Mouse (Mus musculus) MEL (cell line): ENCODE results near the gene Tspan9. TPM values are rescaled to one million over a fixed set of nuclear protein-coding genes. Genes with fewer than 3 reads are reported as not detected.

Source experiments
- DNase-seq: peaks from one replicate; pipeline ENCODE4 v3.0.0; 2011; ENCODE audit warnings: low read depth, low spot score
- H3K27ac ChIP-seq: 2 replicates; pipeline ENCODE4 v1.5.1; 2012; ENCODE audit warnings: low read depth, mild to moderate bottlenecking, control low read depth, low read length, moderate library complexity; ENCODE audit not compliant: control insufficient read depth
- H3K27me3 ChIP-seq, 2 experiments: fragments of 150-350 bp in 1 of 2; sonication (generic) in 1 of 2; 2 replicates each; pipeline ENCODE4 v1.6.1; 2012; ENCODE audit warnings: low read length in 2 of 2, mild to moderate bottlenecking in 2 of 2, improper control_type of control experiment in 1 of 2, moderate library complexity in 1 of 2; ENCODE audit not compliant: insufficient read depth in 2 of 2, control insufficient read depth in 1 of 2
- H3K36me3 ChIP-seq, 2 experiments: 2 replicates each; pipeline ENCODE4 v1.6.1; 2012 to 2014; ENCODE audit warnings: low read length in 2 of 2, improper control_type of control experiment in 1 of 2, inconsistent platforms in 1 of 2, mild to moderate bottlenecking in 1 of 2; ENCODE audit not compliant: insufficient read depth in 2 of 2, control insufficient read depth in 1 of 2
- H3K4me1 ChIP-seq, 2 experiments: fragments of 150-350 bp in 1 of 2; sonication (generic) in 1 of 2; 2 replicates each; pipeline ENCODE4 v1.6.1; 2012; ENCODE audit warnings: low read length in 2 of 2, improper control_type of control experiment in 1 of 2, mild to moderate bottlenecking in 1 of 2; ENCODE audit not compliant: insufficient read depth in 2 of 2, control insufficient read depth in 1 of 2
- H3K4me3 ChIP-seq, 2 experiments: fragments of 150-350 bp in 1 of 2; sonication (generic) in 1 of 2; 2 replicates each; pipeline ENCODE4 v1.5.1; 2012; ENCODE audit warnings: low read depth in 2 of 2, low read length in 2 of 2, mild to moderate bottlenecking in 2 of 2, moderate library complexity in 2 of 2, control low read depth in 1 of 2, improper control_type of control experiment in 1 of 2; ENCODE audit not compliant: control insufficient read depth in 1 of 2, insufficient read depth in 1 of 2
- H3K79me2 ChIP-seq: 2 replicates; pipeline ENCODE4 v1.6.1; 2012; ENCODE audit warnings: mild to moderate bottlenecking, low read length, moderate library complexity; ENCODE audit not compliant: control insufficient read depth, poor library complexity, insufficient read depth
- H3K9ac ChIP-seq: 2 replicates; pipeline ENCODE4 v1.6.1; 2012; ENCODE audit warnings: low read depth, mild to moderate bottlenecking, control low read depth, low read length, moderate library complexity; ENCODE audit not compliant: control insufficient read depth, poor library complexity, severe bottlenecking
- H3K9me3 ChIP-seq: fragments of 150-350 bp; sonication (generic); replicated peaks from 2 replicates; pipeline ENCODE4 v1.6.1; 2012; ENCODE audit warnings: mild to moderate bottlenecking, low read length, improper control_type of control experiment, moderate library complexity; ENCODE audit not compliant: insufficient read depth
- CHD1 ChIP-seq: IDR thresholded peaks from 2 replicates; pipeline ENCODE4 v1.6.1; 2012; ENCODE audit warnings: low read depth, mild to moderate bottlenecking, inconsistent platforms, low read length, improper control_type of control experiment
- CTCF ChIP-seq, 3 experiments: IDR thresholded peaks in 2 of 3; conservative IDR thresholded peaks in 1 of 3; 2 replicates each; pipeline ENCODE4 v1.5.1; 2011 to 2012; ENCODE audit warnings: low read length in 3 of 3, low read depth in 2 of 3, mild to moderate bottlenecking in 2 of 3, improper control_type of control experiment in 1 of 3, inconsistent platforms in 1 of 3, mixed read lengths in 1 of 3, moderate library complexity in 1 of 3; ENCODE audit not compliant: control insufficient read depth in 1 of 3, insufficient read depth in 1 of 3, poor library complexity in 1 of 3, severe bottlenecking in 1 of 3
- GATA1 ChIP-seq: IDR thresholded peaks from 2 replicates; pipeline ENCODE4 v1.6.1; 2011; ENCODE audit warnings: low read depth, low read length, improper control_type of control experiment
- JUND ChIP-seq: IDR thresholded peaks from 2 replicates; pipeline ENCODE4 v1.6.1; 2011; ENCODE audit warnings: low read depth, mild to moderate bottlenecking, improper control_type of control experiment, low read length
- MEF2A ChIP-seq: IDR thresholded peaks from 2 replicates; pipeline ENCODE4 v1.6.1; 2014; ENCODE audit warnings: low read depth, mild to moderate bottlenecking, inconsistent platforms, low read length, improper control_type of control experiment; ENCODE audit not compliant: poor library complexity, insufficient replicate concordance, severe bottlenecking; ENCODE audit errors: extremely low read depth
- MYC ChIP-seq: IDR thresholded peaks from 2 replicates; pipeline ENCODE4 v1.6.1; 2011; ENCODE audit warnings: low read depth, mild to moderate bottlenecking, low read length, improper control_type of control experiment, moderate library complexity
- RAD21 ChIP-seq: IDR thresholded peaks from 2 replicates; pipeline ENCODE4 v1.6.1; 2011; ENCODE audit warnings: mild to moderate bottlenecking, low read depth, low read length, improper control_type of control experiment
- SMC3 ChIP-seq: IDR thresholded peaks from 2 replicates; pipeline ENCODE4 v1.6.1; 2011; ENCODE audit warnings: low read depth, low read length, improper control_type of control experiment
- TAL1 ChIP-seq: IDR thresholded peaks from 2 replicates; pipeline ENCODE4 v1.6.1; 2012; ENCODE audit warnings: mild to moderate bottlenecking, inconsistent platforms, low read length, moderate library complexity, mixed read lengths
- TCF12 ChIP-seq: IDR thresholded peaks from 2 replicates; pipeline ENCODE4 v1.6.1; 2014; ENCODE audit warnings: low read depth, mild to moderate bottlenecking, inconsistent platforms, low read length, improper control_type of control experiment, moderate library complexity
- USF2 ChIP-seq, 2 experiments: IDR thresholded peaks; 2 replicates each; pipeline ENCODE4 v1.6.1; 2011 to 2012; ENCODE audit warnings: improper control_type of control experiment in 2 of 2, low read length in 2 of 2, borderline replicate concordance in 1 of 2, inconsistent platforms in 1 of 2, low read depth in 1 of 2, mild to moderate bottlenecking in 1 of 2; ENCODE audit not compliant: insufficient read depth in 1 of 2
- ZKSCAN1 ChIP-seq: IDR thresholded peaks from 2 replicates; pipeline ENCODE4 v1.6.1; 2012; ENCODE audit warnings: low read depth, mild to moderate bottlenecking, inconsistent platforms, low read length, improper control_type of control experiment, moderate library complexity
- ZNF384 ChIP-seq: IDR thresholded peaks from 2 replicates; pipeline ENCODE4 v1.6.1; 2012; ENCODE audit warnings: low read depth, mild to moderate bottlenecking, inconsistent platforms, low read length, improper control_type of control experiment
- polyA plus RNA-seq, 2 experiments: library from polyadenylated mRNA; stranded (reverse) in 1 of 2; unstranded in 1 of 2; fragments of >175 nt in 1 of 2; fragments of >200 nt in 1 of 2; gene quantifications; 2 replicates each; pipeline versions ENCODE4 v1.2.1 to v1.2.4; 2012; ENCODE audit warnings: low replicate concordance in 2 of 2, low read depth in 1 of 2; ENCODE audit not compliant: insufficient read length in 2 of 2, insufficient read depth in 1 of 2, missing spikeins in 1 of 2
- total RNA-seq: library from RNA; depleted of rRNA; stranded (reverse); fragments of 300-350 nt; gene quantifications from 2 replicates; pipeline ENCODE4 v1.2.3, GENCODE M21; 2012

The Tspan9 gene
- total and polyA plus RNA-seq, 3 experiments: 0.08 to 3.4 TPM; not detected in 1

GRCm38 (mm10) chr6:127949885-127950284 is 193.5 kb downstream of the Tspan9 start:
- Histone ChIP-seq H3K4me1 (no peaks in the 10 kb centered on the region), H3K4me3 (no peak overlapping the region), H3K27me3 (no peaks in the 10 kb centered on the region), H3K9ac (no peak overlapping the region), H3K79me2 (no peaks in the 10 kb centered on the region), H3K9me3 (no peaks in the 10 kb centered on the region), H3K36me3 (no peaks in the 10 kb centered on the region), H3K27ac (no peak overlapping the region)
- no peak for DNase-seq
- no peak for TF ChIP-seq ZNF384
- no peak for TF ChIP-seq MYC
- TF ChIP-seq MEF2A: no peak
- TF ChIP-seq GATA1: no peak
- TF ChIP-seq USF2 (IDR thresholded peaks at IDR 0.05; ENCODE audit: borderline replicate concordance in 1 of 2, insufficient read depth in 1 of 2, low read depth in 1 of 2, low read length in 2 of 2): no peak
- TF ChIP-seq ZKSCAN1: no peak
- no peak for TF ChIP-seq TAL1

DNA sequence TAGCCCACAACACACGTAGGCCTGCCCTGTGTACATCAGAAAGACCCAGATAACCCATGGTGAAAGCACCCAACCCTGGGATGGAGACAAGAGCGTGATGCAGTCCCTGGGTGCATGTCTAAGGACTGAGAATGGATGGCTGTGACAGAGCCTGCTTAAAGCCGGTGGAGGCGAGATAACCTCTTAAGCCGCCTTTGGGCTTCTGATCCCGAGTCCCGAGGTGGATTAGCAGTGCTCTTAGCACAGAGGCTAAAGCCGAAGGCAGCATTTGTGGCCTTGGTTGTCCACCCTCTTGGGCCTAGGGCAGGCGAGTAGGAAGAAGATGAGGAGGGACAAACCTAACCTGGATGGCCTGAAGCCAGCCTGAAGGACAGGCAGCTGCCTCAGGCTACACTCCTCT is 194.7 kb downstream of the Tspan9 start:
- H3K4me1 ChIP-seq: no peaks in the 10 kb centered on the region
- no peak overlapping the region for H3K27ac ChIP-seq
- no peak overlapping the region for H3K4me3 ChIP-seq
- H3K9me3 ChIP-seq: no peaks in the 10 kb centered on the region
- no peaks in the 10 kb centered on the region for H3K79me2 ChIP-seq
- TF ChIP-seq JUND: no peak
- no peak for TF ChIP-seq TCF12
- TF ChIP-seq TAL1: no peak
- TF ChIP-seq MEF2A: no peak
- H3K9ac ChIP-seq: no peak overlapping the region
- no peaks in the 10 kb centered on the region for H3K27me3 ChIP-seq
- H3K36me3 ChIP-seq: no peaks in the 10 kb centered on the region
- DNase-seq: no peak

DNA sequence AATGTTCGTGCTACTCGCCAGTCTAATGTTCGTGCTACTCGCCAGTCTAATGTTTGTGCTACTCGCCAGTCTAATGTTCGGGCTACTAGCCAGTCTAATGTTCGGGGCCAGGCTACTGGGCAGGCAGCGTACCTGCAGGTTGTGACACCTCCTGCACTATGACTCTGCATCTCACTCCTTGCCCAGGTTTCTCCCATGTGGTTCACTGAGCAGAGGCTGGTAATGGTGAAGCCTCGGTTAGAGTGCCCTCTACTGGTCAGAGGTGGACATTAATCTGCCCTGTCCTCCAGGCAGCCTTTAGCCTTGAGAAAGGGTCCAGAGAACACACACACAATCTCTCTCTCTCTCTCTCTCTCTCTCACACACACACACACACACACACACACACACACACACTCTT is 197.7 kb downstream of the Tspan9 start:
- Histone ChIP-seq H3K27ac (no peak overlapping the region), H3K4me3 (no peak overlapping the region), H3K9ac (no peak overlapping the region), H3K27me3 (no peaks in the 10 kb centered on the region)
- DNase-seq: peak; percentile 15
- TF ChIP-seq CHD1 (no peak), TCF12 (no peak), RAD21 (peak; percentile 43), SMC3 (peak; percentile 39), CTCF (IDR thresholded peaks at IDR 0.05 in 2 of 3, conservative IDR thresholded peaks at IDR 0.05 in 1 of 3; ENCODE audit: control insufficient read depth in 1 of 3, insufficient read depth in 1 of 3, low read depth in 2 of 3, low read length in 3 of 3, poor library complexity in 1 of 3, severe bottlenecking in 1 of 3) (peak; percentile 49 to 69 (median 50))
- TF ChIP-seq, all 39 proteins: peak for 3
- no peaks in the 10 kb centered on the region for H3K4me1 ChIP-seq
- no peaks in the 10 kb centered on the region for H3K79me2 ChIP-seq
- H3K9me3 ChIP-seq: no peaks in the 10 kb centered on the region
- no peaks in the 10 kb centered on the region for H3K36me3 ChIP-seq
